Mouse (Mus musculus) spleen, adult 2 months (tissue): ENCODE measurements at regions not wholly inside any gene's neighbourhood (a gene's known extent, or its start where the extent isn't known, plus 50 kb on each side); places are given as distances from the start of the nearest gene placed in this dataset.

Source experiments
- CTCF ChIP-seq: fragments of 200-500 bp; IDR thresholded peaks from 2 replicates; pipeline ENCODE4 v1.5.1; 2011; ENCODE audit warnings: mild to moderate bottlenecking, inconsistent platforms; ENCODE audit not compliant: insufficient read depth, insufficient read length, insufficient replicate concordance; ENCODE audit errors: extremely low read depth
- POLR2A ChIP-seq: fragments of 200-500 bp; IDR thresholded peaks from 2 replicates; pipeline ENCODE4 v1.6.1; 2011; ENCODE audit warnings: low read depth, low read length, inconsistent platforms

DNA sequence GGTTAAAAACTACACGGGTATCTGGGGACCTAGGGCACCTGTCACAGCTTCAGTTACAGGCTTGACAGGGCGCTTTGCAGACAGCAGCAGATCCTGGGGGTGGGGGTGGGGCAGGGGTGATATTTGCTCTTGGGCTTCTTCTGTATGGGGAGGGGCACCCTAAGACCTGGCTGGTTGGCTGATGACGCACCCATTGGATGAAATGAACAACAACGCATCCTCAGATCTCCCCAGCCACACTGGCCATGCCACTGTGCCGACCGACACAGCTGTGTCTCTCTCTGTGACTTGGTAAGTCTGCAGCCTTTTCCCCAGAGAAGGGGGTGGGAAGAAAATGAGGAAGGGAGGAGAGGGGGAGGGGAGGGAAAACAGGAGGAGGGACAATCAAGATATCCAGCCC, 114.3 kb downstream of the Tfap2c start:
- TF ChIP-seq CTCF (no peak), POLR2A (no peak)
